Mouse (Mus musculus) liver, embryonic 16.5 days (tissue): Measurements from ENCODE around the gene Avpr2. TPM values are rescaled to one million over a fixed set of nuclear protein-coding genes. Genes with fewer than 3 reads are reported as not detected.

Source experiments
- ATAC-seq: fragments of 200-750 bp; cut with Nextera tagmentation; 2 replicates; pipeline ENCODE4 v1.8.0; 2017; ENCODE audit warnings: low read depth, mild to moderate bottlenecking, moderate number of reproducible peaks, moderate library complexity
- H3K27ac ChIP-seq: fragments of 300-500 bp; sonication (generic); 2 replicates; pipeline ENCODE4 v1.5.1; 2014; ENCODE audit warnings: mild to moderate bottlenecking, low read length
- H3K27me3 ChIP-seq: fragments of 300-500 bp; sonication (generic); 2 replicates; pipeline ENCODE4 v1.6.1; 2014; ENCODE audit warnings: low read depth, low read length, mixed read lengths; ENCODE audit not compliant: control insufficient read depth, insufficient read depth
- H3K36me3 ChIP-seq: fragments of 300-500 bp; sonication (generic); 2 replicates; pipeline ENCODE4 v1.6.1; 2014; ENCODE audit warnings: mild to moderate bottlenecking; ENCODE audit not compliant: control insufficient read depth, insufficient read depth
- H3K4me1 ChIP-seq: fragments of 300-500 bp; sonication (generic); 2 replicates; pipeline ENCODE4 v1.6.1; 2014; ENCODE audit warnings: low read depth, low read length, mixed read lengths; ENCODE audit not compliant: control insufficient read depth
- H3K4me2 ChIP-seq: fragments of 300-500 bp; sonication (generic); 2 replicates; pipeline ENCODE4 v1.6.1; 2014; ENCODE audit warnings: low read depth, low read length, mixed read lengths
- H3K4me3 ChIP-seq: fragments of 300-500 bp; sonication (generic); 2 replicates; pipeline ENCODE4 v1.5.1; 2014; ENCODE audit warnings: low read depth, mild to moderate bottlenecking, low read length
- H3K9ac ChIP-seq: fragments of 300-500 bp; sonication (generic); 2 replicates; pipeline ENCODE4 v1.6.1; 2014; ENCODE audit warnings: low read depth, low read length
- H3K9me3 ChIP-seq: fragments of 300-500 bp; sonication (generic); replicated peaks from 2 replicates; pipeline ENCODE4 v1.6.1; 2016; ENCODE audit warnings: low read length; ENCODE audit not compliant: control insufficient read depth
- WGBS: fragments of 180-500 bp; shearing (Covaris S2); extraction: QIAGEN DNeasy Blood & Tissue Kit; methylation state at CpG from one replicate; pipeline ENCODE4 v1.1.7; 2014; ENCODE audit not compliant: insufficient replicate concordance; 5-methylcytosine and 5-hydroxymethylcytosine counted together
- polyA plus RNA-seq: library from polyadenylated mRNA; unstranded; fragments of >200 nt; fragmentation: Nextera tagmentation; extraction: Ambion mirVana; gene quantifications from 2 replicates; pipeline ENCODE4 v1.2.1, GENCODE M21; 2015

The Avpr2 gene
- polyA plus RNA-seq, 1 experiment from 2014 or later, result 0.25 TPM

- peak overlapping the region; percentile 70 for H3K27ac ChIP-seq
- no peak overlapping the region; the same call in 1 of the 2 replicates for H3K9ac ChIP-seq
- peak overlapping the region; percentile 50 for H3K4me3 ChIP-seq
- no peak for ATAC-seq
- no peaks in the 10 kb centered on the region for H3K9me3 ChIP-seq
- no peaks in the 10 kb centered on the region; the same call in 1 of the 2 replicates for H3K36me3 ChIP-seq
- H3K4me2 ChIP-seq, result peak overlapping the region; percentile 69
- no peaks in the 10 kb centered on the region for H3K27me3 ChIP-seq
- peaks cover 12% of the 10 kb centered on the region for H3K4me1 ChIP-seq
Observed at GRCm38 (mm10) chrX:73910451-73910850, 18.5 kb downstream of the Avpr2 start.

DNA sequence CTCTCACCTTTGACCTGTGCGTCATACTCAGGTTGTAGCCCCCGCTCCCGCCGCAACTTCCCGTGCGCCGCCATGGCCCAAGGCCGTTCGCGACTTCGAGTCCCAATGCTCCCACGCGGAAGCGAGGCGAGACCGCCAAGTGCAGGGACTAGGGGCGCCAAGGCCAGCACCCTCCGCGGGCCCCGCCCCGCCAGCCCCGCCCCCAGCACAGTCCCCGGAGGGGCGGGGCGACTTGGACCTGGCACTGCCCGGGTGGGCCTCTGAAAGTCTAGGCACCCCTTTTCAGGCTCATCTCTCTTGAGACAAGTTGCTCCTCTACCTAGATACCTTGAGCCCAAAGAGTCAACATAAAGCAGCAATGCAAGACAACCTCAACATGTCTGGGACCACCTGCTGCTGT, 19.3 kb downstream of the Avpr2 start:
- WGBS, result 24% methylated on average over 26 of the region's 26 CpGs
- Histone ChIP-seq H3K4me3 (peak overlapping the region; percentile 50), H3K4me1 (peaks cover 14% of the 10 kb centered on the region), H3K9ac (peak overlapping the region; percentile 43), H3K9me3 (no peaks in the 10 kb centered on the region), H3K4me2 (peak overlapping the region; percentile 69), H3K36me3 (no peaks in the 10 kb centered on the region), H3K27ac (peak overlapping the region; percentile 70), H3K27me3 (no peaks in the 10 kb centered on the region)
- peak; percentile 17; the same call in 1 of the 2 replicates for ATAC-seq

- Histone ChIP-seq H3K9me3 (no peaks in the 10 kb centered on the region), H3K27me3 (no peaks in the 10 kb centered on the region), H3K4me3 (peak overlapping the region; percentile 50; the same call in 1 of the 2 replicates), H3K4me1 (peaks cover 14% of the 10 kb centered on the region), H3K36me3 (no peaks in the 10 kb centered on the region), H3K27ac (peak overlapping the region; percentile 70), H3K9ac (no peak overlapping the region), H3K4me2 (peak overlapping the region; percentile 69; the same call in 1 of the 2 replicates)
- WGBS, result 47% methylated on average over 2 of the region's 2 CpGs
- ATAC-seq, result no peak
Observed at GRCm38 (mm10) chrX:73911588-73911987, 19.7 kb downstream of the Avpr2 start.

- H3K4me3 ChIP-seq, result peak overlapping the region; percentile 53
- peaks cover 14% of the 10 kb centered on the region for H3K4me1 ChIP-seq
- H3K9me3 ChIP-seq, result no peaks in the 10 kb centered on the region
- peaks cover 4% of the 10 kb centered on the region for H3K36me3 ChIP-seq
- peak; percentile 95 for ATAC-seq
- peak overlapping the region; percentile 75 for H3K4me2 ChIP-seq
- H3K9ac ChIP-seq, result peak overlapping the region; percentile 47
- 19% methylated on average over 31 of the region's 31 CpGs for WGBS
- no peaks in the 10 kb centered on the region for H3K27me3 ChIP-seq
- peak overlapping the region; percentile 77 for H3K27ac ChIP-seq
Observed at GRCm38 (mm10) chrX:73914827-73915703, 23.2 kb downstream of the Avpr2 start.

GRCm38 (mm10) chrX:73916945-73917344, 25.0 kb downstream of the Avpr2 start:
- WGBS, result 68% methylated on average over 8 of the region's 8 CpGs
- H3K4me2 ChIP-seq, result no peak overlapping the region
- H3K36me3 ChIP-seq, result peaks cover 4% of the 10 kb centered on the region
- ATAC-seq, result no peak
- H3K4me3 ChIP-seq, result no peak overlapping the region
- no peaks in the 10 kb centered on the region for H3K27me3 ChIP-seq
- H3K9ac ChIP-seq, result no peak overlapping the region
- H3K9me3 ChIP-seq, result no peaks in the 10 kb centered on the region
- no peak overlapping the region for H3K27ac ChIP-seq
- peaks cover 3% of the 10 kb centered on the region; the same call in 1 of the 2 replicates for H3K4me1 ChIP-seq

DNA sequence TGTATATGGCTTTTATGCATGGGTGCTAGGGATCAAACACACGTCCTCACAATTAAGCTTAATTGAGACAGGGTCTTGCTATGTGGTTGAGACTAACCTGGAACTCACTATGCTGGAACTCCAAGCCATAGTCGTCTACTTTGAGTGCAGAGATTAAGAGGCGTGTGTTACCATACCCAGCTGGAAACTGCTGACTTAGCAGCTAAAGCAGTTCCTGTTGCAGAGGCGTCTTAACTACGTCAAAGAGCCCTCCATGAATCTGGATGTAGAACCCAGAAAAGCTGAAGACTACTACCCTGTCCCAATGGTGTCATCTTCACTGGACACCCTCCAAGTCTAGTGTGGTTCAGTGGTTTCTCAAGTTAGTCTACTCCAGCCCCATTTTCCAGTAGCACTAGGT, 26.7 kb downstream of the Avpr2 start:
- WGBS, result 64% methylated on average over 5 of the region's 5 CpGs
- no peak overlapping the region for H3K4me3 ChIP-seq
- no peak overlapping the region for H3K27ac ChIP-seq
- H3K36me3 ChIP-seq, result peaks cover 4% of the 10 kb centered on the region
- H3K9me3 ChIP-seq, result no peaks in the 10 kb centered on the region
- H3K9ac ChIP-seq, result no peak overlapping the region
- H3K4me2 ChIP-seq, result no peak overlapping the region
- no peak for ATAC-seq
- no peaks in the 10 kb centered on the region for H3K27me3 ChIP-seq
- peaks cover 3% of the 10 kb centered on the region; the same call in 1 of the 2 replicates for H3K4me1 ChIP-seq

GRCm38 (mm10) chrX:73921285-73921822, 29.5 kb downstream of the Avpr2 start:
- peak overlapping the region; percentile 75 for H3K9ac ChIP-seq
- peak overlapping the region; percentile 75 for H3K4me3 ChIP-seq
- 16% methylated on average over 34 of the region's 34 CpGs for WGBS
- H3K4me2 ChIP-seq, result peak overlapping the region; percentile 82
- 0 out of 2 replicates have a peak, but pooled peaks have one; percentile 5 for ATAC-seq
- no peaks in the 10 kb centered on the region for H3K27me3 ChIP-seq
- H3K4me1 ChIP-seq, result no peaks in the 10 kb centered on the region; the same call in 1 of the 2 replicates
- peak overlapping the region; percentile 81 for H3K27ac ChIP-seq
- no peaks in the 10 kb centered on the region for H3K9me3 ChIP-seq
- peaks cover 4% of the 10 kb centered on the region for H3K36me3 ChIP-seq

GRCm38 (mm10) chrX:73921823-73922549, 30.1 kb downstream of the Avpr2 start, which contains the start of the genes Arhgap4 and Naa10:
Gene Arhgap4 (minus strand): TSS chrX:73921870.
Gene Naa10 (minus strand): TSS chrX:73921944.
- H3K9me3 ChIP-seq, result no peaks in the 10 kb centered on the region
- peaks cover 4% of the 10 kb centered on the region for H3K36me3 ChIP-seq
- peak within 1 kb of the TSS; percentile 75 for H3K4me3 ChIP-seq
- WGBS, result 18% methylated on average over 43 of the region's 43 CpGs
- H3K27ac ChIP-seq, result peak within 1 kb of the TSS; percentile 81
- H3K9ac ChIP-seq, result peak within 1 kb of the TSS; percentile 75
- H3K27me3 ChIP-seq, result no peaks in the 10 kb centered on the region
- peak; percentile 99 for ATAC-seq
- H3K4me2 ChIP-seq, result peak within 1 kb of the TSS; percentile 82
- H3K4me1 ChIP-seq, result no peaks in the 10 kb centered on the region; the same call in 1 of the 2 replicates
